Mouse (Mus musculus): ENCODE results near the gene ccdc198. TPM values are rescaled to one million over a fixed set of nuclear protein-coding genes. Genes with fewer than 3 reads are reported as not detected.
A peak's percentile ranks its signal among the peaks of the same experiment; 100 is the strongest.

ccdc198 gene
- polyA plus RNA-seq, 1 experiment from 2014 or later, result 1.5 TPM

- 62% methylated on average over 9 of the region's 9 CpGs for WGBS (ENCODE audit: insufficient replicate concordance)
- no peak overlapping the region for H3K4me2 ChIP-seq (ENCODE audit: low read depth, low read length)
- ATAC-seq, result no peak
- H3K27me3 ChIP-seq (ENCODE audit: insufficient read depth, low read length), result no peaks in the 10 kb centered on the region
- no peaks in the 10 kb centered on the region for H3K36me3 ChIP-seq (replicated peaks; ENCODE audit: insufficient read depth, low read length)
- H3K27ac ChIP-seq (ENCODE audit: low read depth), result no peak overlapping the region
- no peak for DNase-seq
- TF ChIP-seq CTCF (IDR thresholded peaks at IDR 0.05; ENCODE audit: low read depth), result no peak
- no peak for TF ChIP-seq EP300 (IDR thresholded peaks at IDR 0.05; ENCODE audit: low read depth)
- H3K4me3 ChIP-seq (ENCODE audit: low read depth, low read length), result no peak overlapping the region
- no peak overlapping the region for H3K9ac ChIP-seq (replicated peaks)
- no peaks in the 10 kb centered on the region for H3K9me3 ChIP-seq (ENCODE audit: low read length)
- no peaks in the 10 kb centered on the region for H3K4me1 ChIP-seq (ENCODE audit: insufficient read depth)
Measured at GRCm38 (mm10) chr14:49201073-49201778, 44.0 kb downstream of the ccdc198 start.

GRCm38 (mm10) chr14:49197031-49197527, 48.2 kb downstream of the ccdc198 start:
- no peak overlapping the region for H3K27ac ChIP-seq (ENCODE audit: low read depth)
- H3K4me2 ChIP-seq (ENCODE audit: low read depth, low read length), result no peak overlapping the region
- H3K36me3 ChIP-seq (replicated peaks; ENCODE audit: insufficient read depth, low read length), result 0 out of 2 replicates have a peak, but pooled peaks cover 2% of the 10 kb centered on the region
- no peaks in the 10 kb centered on the region for H3K27me3 ChIP-seq (ENCODE audit: insufficient read depth, low read length)
- no peaks in the 10 kb centered on the region for H3K9me3 ChIP-seq (ENCODE audit: low read length)
- no peak for ATAC-seq
- H3K9ac ChIP-seq (replicated peaks), result no peak overlapping the region
- 85% methylated on average over 2 of the region's 2 CpGs for WGBS (ENCODE audit: insufficient replicate concordance)
- H3K4me3 ChIP-seq (ENCODE audit: low read depth, low read length), result no peak overlapping the region
- H3K4me1 ChIP-seq (ENCODE audit: insufficient read depth), result no peaks in the 10 kb centered on the region
- TF ChIP-seq EP300 (IDR thresholded peaks at IDR 0.05; ENCODE audit: low read depth) (no peak), CTCF (IDR thresholded peaks at IDR 0.05; ENCODE audit: low read depth) (no peak)
- no peak for DNase-seq

- 78% methylated on average over 2 of the region's 2 CpGs for WGBS (ENCODE audit: insufficient replicate concordance)
- Histone ChIP-seq H3K4me3 (ENCODE audit: low read depth, low read length) (no peak overlapping the region), H3K27ac (ENCODE audit: low read depth) (no peak overlapping the region), H3K36me3 (replicated peaks; ENCODE audit: insufficient read depth, low read length) (peaks cover 22% of the 10 kb centered on the region), H3K9me3 (ENCODE audit: low read length) (no peaks in the 10 kb centered on the region), H3K4me1 (ENCODE audit: insufficient read depth) (no peaks in the 10 kb centered on the region), H3K4me2 (ENCODE audit: low read depth, low read length) (no peak overlapping the region), H3K27me3 (ENCODE audit: insufficient read depth, low read length) (no peaks in the 10 kb centered on the region), H3K9ac (replicated peaks) (no peak overlapping the region)
- ATAC-seq (no peak), DNase-seq (no peak)
- no peak for TF ChIP-seq CTCF (IDR thresholded peaks at IDR 0.05; ENCODE audit: low read depth)
- TF ChIP-seq EP300 (IDR thresholded peaks at IDR 0.05; ENCODE audit: low read depth), result no peak
Measured at GRCm38 (mm10) chr14:49186270-49186669, 59.0 kb downstream of the ccdc198 start.

GRCm38 (mm10) chr14:49179736-49180135, 65.5 kb downstream of the ccdc198 start:
- no peaks in the 10 kb centered on the region for H3K27me3 ChIP-seq (ENCODE audit: insufficient read depth, low read length)
- no peaks in the 10 kb centered on the region for H3K4me1 ChIP-seq (ENCODE audit: insufficient read depth)
- TF ChIP-seq CTCF (IDR thresholded peaks at IDR 0.05; ENCODE audit: low read depth) (no peak), EP300 (IDR thresholded peaks at IDR 0.05; ENCODE audit: low read depth) (no peak)
- H3K27ac ChIP-seq (ENCODE audit: low read depth), result no peak overlapping the region
- DNase-seq (no peak), ATAC-seq (no peak)
- H3K36me3 ChIP-seq (replicated peaks; ENCODE audit: insufficient read depth, low read length), result peaks cover 19% of the 10 kb centered on the region
- no peak overlapping the region for H3K4me3 ChIP-seq (ENCODE audit: low read depth, low read length)
- no peak overlapping the region for H3K4me2 ChIP-seq (ENCODE audit: low read depth, low read length)
- H3K9ac ChIP-seq (replicated peaks), result no peak overlapping the region
- 69% methylated on average over 3 of the region's 3 CpGs for WGBS (ENCODE audit: insufficient replicate concordance)
- H3K9me3 ChIP-seq (ENCODE audit: low read length), result no peaks in the 10 kb centered on the region

- H3K27ac ChIP-seq (ENCODE audit: low read depth), result peak overlapping the region; percentile 91; the same call in 1 of the 2 replicates
- no peaks in the 10 kb centered on the region for H3K27me3 ChIP-seq (ENCODE audit: insufficient read depth, low read length)
- H3K9me3 ChIP-seq (ENCODE audit: low read length), result no peaks in the 10 kb centered on the region
- TF ChIP-seq CTCF (IDR thresholded peaks at IDR 0.05; ENCODE audit: low read depth) (no peak), EP300 (IDR thresholded peaks at IDR 0.05; ENCODE audit: low read depth) (no peak)
- peaks cover 5% of the 10 kb centered on the region; the same call in 1 of the 2 replicates for H3K36me3 ChIP-seq (replicated peaks; ENCODE audit: insufficient read depth, low read length)
- H3K4me3 ChIP-seq (ENCODE audit: low read depth, low read length), result peak overlapping the region; percentile 89
- no peak for ATAC-seq
- peaks cover 14% of the 10 kb centered on the region for H3K4me1 ChIP-seq (ENCODE audit: insufficient read depth)
- 41% methylated on average over 16 of the region's 16 CpGs for WGBS (ENCODE audit: insufficient replicate concordance)
- DNase-seq, result peak; percentile 16
- H3K9ac ChIP-seq (replicated peaks), result peak overlapping the region; percentile 98
- peak overlapping the region; percentile 96 for H3K4me2 ChIP-seq (ENCODE audit: low read depth, low read length)
Measured at GRCm38 (mm10) chr14:49173290-49174135, 71.8 kb downstream of the ccdc198 start.

- Histone ChIP-seq H3K9me3 (ENCODE audit: low read length) (no peaks in the 10 kb centered on the region), H3K27ac (ENCODE audit: low read depth) (peak overlapping the region; percentile 91), H3K36me3 (replicated peaks; ENCODE audit: insufficient read depth, low read length) (no peaks in the 10 kb centered on the region), H3K4me2 (ENCODE audit: low read depth, low read length) (peak overlapping the region; percentile 96), H3K4me3 (ENCODE audit: low read depth, low read length) (peak overlapping the region; percentile 89), H3K9ac (replicated peaks) (peak overlapping the region; percentile 98), H3K27me3 (ENCODE audit: insufficient read depth, low read length) (no peaks in the 10 kb centered on the region), H3K4me1 (ENCODE audit: insufficient read depth) (peaks cover 14% of the 10 kb centered on the region)
- peak; percentile 72 for ATAC-seq
- under 1% methylated on average over 26 of the region's 46 CpGs for WGBS (ENCODE audit: insufficient replicate concordance)
- TF ChIP-seq EP300 (IDR thresholded peaks at IDR 0.05; ENCODE audit: low read depth) (no peak), CTCF (IDR thresholded peaks at IDR 0.05; ENCODE audit: low read depth) (no peak)
- DNase-seq, result peak; percentile 71
Measured at GRCm38 (mm10) chr14:49172582-49172988, 72.7 kb downstream of the ccdc198 start.

Measured in liver, postnatal 0 days (tissue).